Mouse (Mus musculus) adrenal gland, postnatal 4 days (tissue): ENCODE results near the gene Zfp771. TPM values are rescaled to one million over a fixed set of nuclear protein-coding genes. Genes with fewer than 3 reads are reported as not detected.
"Not testable (repeated sequence)": the region's sequence is repeated elsewhere in the genome, so short reads cannot be mapped to it uniquely, and the experiment has no call there.

Source experiments
- DNase-seq, 2 experiments: peaks; one replicate each; pipeline ENCODE4 v3.0.0; 2021 to 2022; ENCODE audit warnings: low spot score in 2 of 2, mixed read lengths in 2 of 2
- total RNA-seq, 2 experiments: library from RNA; stranded (reverse); gene quantifications; 2 replicates each; pipeline ENCODE4 v1.2.3; 2021

The Zfp771 gene
- total RNA-seq, 2 experiments from 2014 or later, result 36.3 to 39.2 TPM

DNA sequence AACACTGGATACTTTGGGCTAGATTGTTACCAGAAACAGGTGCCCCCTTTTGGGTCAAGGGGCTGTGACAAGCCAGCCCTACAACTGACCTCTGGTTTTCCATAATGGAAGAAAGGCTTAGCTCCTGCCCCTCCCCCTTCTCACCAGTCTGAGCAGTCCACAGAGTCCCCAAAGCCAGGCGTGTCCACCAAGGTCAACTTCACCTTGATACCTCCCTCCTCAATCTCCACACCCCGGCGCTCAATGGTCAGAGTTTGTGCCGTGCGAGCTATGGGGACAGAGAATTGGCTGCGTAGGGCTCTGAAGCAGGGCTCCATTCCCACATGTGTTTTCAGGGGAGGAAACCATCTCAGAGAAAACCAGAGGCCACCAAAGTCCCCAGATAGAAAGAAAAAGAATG lies 26.6 kb upstream of the Zfp771 start:
- DNase-seq, result no peak

- no peak for DNase-seq
These were observed 26.0 kb upstream of the Zfp771 start for GRCm38 (mm10) chr7:127217901-127218642.

GRCm38 (mm10) chr7:127218670-127219069 lies 25.4 kb upstream of the Zfp771 start:
- no peak for DNase-seq

DNA sequence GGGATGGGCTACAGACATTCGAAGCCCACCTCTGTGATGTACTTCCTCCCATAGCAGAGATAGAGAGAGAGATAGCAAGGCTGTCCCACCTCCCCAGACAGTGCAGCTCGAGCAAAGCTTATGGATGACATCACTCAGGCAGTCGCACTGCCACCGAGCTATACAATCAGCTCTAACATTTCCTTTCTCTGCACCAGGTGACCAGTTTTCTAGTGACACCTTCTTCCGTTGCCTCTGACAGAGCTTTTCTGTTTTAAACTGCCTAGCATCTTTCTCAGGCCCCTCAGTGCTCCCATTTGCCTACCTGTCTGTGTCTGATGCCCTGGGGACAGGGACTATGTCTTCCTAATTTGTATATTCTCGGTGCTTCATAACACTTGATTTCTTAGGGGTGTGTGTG lies 23.6 kb upstream of the Zfp771 start:
- no peak for DNase-seq

DNA sequence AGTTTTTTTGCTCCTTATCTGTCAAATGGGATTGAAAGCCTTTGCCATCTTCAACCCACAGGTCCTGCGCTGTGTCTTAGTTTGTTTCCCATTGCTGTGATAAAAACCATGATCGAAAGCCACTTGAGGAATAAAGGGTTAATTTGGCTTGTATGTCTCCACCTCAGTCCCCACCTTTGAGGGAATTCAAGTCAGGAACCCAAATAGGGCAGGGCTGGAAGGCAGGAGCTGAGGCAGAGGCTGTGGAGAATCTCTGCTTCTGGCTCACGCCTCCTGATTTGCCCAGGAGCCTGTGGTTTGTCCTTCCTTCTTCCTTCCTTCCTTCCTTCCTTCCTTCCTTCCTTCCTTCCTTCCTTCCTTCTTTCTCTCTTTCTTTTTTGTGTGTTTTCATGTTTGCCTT lies 21.0 kb upstream of the Zfp771 start:
- no peak for DNase-seq

DNA sequence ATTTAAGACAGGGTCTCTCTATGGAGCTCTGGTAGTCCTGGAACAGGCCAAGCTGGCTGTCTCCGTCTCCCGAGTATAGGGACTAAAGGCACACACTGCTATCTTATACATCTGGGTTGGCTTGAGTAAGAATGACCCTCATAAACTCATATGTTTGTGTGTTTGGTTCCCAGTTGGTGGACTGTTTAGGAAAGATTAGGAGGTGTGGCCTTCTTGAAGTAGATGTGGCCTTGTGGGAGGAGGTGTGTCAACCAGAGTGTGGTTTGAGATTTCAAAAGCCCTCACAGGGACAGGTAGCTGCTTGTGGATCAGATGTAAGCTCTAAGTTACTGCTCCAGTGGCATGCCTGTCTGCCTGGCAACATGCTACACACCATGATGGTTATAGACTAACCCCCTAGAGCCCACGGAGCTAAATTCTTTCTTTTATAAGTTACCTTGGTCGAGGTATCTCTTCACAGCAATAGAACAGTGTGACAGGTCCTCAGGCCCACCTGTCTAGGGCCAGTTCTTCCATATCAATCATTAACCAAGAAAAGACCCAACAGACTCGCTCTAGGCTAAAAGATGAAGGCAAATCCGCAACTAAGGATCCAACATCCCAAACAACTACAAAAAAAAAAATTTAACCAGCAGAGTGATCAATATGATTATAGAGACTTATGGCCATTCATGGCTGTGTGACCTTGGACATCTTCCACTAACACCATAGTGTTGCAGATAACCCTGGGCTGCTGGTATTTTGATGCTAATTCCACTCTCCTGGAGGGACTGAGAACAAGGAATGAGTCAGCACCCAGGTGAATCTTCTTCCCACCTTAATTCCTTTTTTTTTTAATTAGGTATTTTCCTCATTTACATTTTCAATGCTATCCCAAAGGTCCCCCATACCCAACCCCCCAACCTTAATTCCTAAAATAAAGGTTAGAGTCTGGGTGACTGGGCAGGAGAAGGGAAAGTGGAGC lies 20.3 kb upstream of the Zfp771 start:
- DNase-seq, result no peak

GRCm38 (mm10) chr7:127224616-127225015 lies 19.5 kb upstream of the Zfp771 start:
- no peak for DNase-seq

DNA sequence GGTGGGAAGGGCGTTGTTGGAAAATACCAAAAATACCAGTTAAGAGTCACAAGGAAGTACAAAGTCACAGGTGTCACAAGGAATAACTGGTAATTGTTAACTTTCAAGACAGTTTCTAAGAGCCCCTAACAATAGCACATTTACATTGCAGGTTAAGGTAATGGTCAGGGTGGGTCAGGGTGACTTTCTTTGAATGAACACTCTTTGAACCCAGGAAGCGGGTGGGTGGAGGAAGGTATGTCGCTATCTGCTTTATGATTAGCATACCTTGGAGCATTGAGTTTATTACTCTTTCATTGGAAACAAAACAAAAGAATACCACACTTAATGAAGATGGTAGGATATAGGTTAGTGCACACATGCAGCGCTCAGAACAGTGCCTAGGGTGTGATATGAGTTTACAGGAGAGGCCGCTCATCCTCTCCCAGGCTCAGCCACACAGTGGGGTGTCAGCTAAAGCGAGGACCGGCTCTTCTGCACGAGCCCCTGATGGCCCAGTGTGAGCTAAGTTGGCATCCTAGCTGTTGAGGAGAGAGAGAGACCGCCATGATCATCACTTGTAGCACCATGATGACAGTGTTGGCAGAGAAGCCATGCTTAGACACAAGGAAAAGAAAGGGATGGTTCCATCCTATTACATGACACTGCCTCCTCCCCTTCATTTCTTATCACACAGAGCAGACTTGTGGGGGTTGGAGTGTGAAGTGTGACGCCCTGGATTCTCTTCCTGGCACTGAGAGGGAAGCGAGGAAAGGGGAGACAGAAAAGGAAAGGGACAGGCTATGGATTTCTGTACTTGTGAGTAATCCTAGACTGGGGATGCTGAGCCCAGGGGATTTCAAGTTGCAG lies 18.7 kb upstream of the Zfp771 start:
- no peak for DNase-seq

DNA sequence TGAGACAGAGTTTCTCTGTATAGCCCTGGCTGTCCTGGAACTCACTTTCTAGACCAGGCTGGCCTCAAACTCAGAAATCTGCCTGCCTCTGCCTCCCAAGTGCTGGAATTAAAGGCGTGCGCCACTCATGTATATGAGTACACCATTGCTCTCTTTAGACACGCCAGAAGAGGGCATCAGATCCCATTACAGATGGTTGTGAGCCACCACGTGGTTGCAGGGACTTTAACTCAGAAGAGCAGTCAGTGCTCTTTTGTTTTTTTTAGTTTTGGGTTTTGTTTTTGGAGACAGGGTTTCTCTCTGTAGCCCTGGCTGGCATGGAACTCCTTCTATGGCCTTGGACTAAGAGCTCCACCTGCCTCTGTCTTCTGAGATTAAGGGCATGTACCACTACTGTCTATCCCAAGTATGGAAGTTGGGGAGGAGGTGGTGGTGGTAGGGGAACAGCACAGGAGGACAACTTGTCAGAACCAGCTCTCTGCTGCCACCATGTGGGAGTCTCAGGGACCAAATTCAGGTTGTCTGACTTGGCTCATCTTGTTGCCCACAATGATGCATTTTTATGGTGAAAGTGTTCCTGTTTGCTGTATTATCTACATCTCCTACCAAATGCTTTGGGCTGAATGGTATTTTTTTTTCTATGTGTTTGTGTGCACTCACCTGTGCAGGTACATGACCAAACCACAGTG lies 15.3 kb upstream of the Zfp771 start:
- peak; percentile 57 to 68 for DNase-seq

- DNase-seq, result no peak
These were observed 12.7 kb upstream of the Zfp771 start for GRCm38 (mm10) chr7:127231376-127231775.

- no peak for DNase-seq
These were observed 12.1 kb upstream of the Zfp771 start for GRCm38 (mm10) chr7:127231826-127232621.

DNA sequence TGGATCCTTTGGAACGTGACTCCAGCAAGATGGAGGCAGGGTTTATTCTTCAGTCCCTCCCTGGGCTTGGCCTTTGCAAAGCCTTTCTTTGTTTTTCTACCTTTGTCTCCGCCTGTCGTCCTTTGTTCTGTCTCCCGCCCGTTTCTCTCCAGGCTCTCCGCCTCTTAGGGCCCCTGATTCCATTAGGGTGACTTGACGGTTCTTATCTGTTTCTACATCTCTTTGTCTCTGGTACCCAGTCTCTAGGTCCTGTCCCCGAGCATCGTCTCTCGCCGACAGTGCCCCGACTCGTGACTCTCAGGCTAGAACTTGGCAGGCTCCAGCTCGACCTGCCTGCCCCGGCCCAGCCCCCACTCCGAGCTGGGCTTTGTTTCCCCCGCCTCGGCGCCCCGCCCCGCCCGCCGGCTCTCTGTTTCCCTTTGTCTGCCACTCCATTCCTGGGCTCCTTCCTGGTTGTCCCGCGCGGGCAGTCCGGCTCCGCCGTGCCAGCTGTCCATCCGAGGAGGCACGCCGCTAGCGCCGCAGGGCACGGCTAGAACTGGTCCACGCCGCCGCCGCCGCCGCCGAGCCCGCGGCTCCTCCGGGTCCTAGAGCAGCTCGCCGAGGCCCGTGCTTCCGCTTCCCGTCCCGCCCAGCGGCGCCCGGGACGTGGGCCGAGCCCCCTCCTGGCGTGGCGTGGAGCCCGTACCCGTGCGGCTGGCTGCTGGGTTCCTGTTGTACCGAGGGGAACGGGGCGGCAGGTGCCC lies 11.3 kb upstream of the Zfp771 start, which contains the start of the genes Zfp553 and Sept1:
TSS of gene Zfp553 (plus strand) at position 440 of the 746 bp plus-strand sequence.
TSS of gene Sept1 (minus strand) at position 509 of the 746 bp plus-strand sequence.
- peak; percentile 68 to 71 for DNase-seq

- DNase-seq, result no peak
These were observed 10.7 kb upstream of the Zfp771 start for GRCm38 (mm10) chr7:127233368-127233749.

DNA sequence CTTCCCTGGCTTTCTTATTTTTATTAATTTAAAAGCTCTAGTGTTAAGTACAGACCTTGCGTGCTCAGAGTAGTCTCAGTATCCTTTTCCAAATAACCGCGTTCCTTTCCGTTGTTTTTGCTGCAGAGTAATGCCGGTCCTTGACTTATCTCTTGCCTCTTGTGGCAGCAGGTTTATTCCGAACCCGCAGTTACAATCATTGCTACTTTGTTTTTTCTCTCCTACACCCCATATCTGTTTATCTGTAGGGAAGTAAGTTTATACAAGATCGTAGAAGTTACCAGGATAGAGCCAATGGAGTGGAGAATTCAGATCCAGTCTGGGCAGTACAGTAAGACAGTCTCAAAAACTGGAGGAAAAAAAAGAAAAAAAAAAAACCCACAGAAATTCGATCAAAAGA lies 10.3 kb upstream of the Zfp771 start:
- DNase-seq, result no peak

DNA sequence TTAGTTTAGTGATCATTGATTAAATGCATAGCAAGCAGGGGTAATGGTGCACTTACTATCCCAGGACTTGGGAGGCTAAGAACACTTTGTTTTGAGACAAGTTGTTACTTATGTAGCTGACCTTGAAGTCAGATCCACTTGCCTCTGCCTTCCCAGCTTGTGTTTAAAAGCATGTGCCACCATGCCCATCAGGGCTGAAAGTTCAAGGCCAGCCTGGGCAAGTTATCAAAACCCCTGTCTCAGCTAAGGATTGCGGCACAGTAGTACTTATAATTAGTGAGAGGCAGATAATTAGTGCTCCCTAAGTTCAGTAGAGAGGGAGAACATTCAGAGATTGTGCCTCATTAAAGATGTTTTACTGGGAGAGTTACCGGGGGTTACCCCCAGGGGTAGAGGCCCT lies 9.3 kb upstream of the Zfp771 start:
- DNase-seq, result no peak

DNA sequence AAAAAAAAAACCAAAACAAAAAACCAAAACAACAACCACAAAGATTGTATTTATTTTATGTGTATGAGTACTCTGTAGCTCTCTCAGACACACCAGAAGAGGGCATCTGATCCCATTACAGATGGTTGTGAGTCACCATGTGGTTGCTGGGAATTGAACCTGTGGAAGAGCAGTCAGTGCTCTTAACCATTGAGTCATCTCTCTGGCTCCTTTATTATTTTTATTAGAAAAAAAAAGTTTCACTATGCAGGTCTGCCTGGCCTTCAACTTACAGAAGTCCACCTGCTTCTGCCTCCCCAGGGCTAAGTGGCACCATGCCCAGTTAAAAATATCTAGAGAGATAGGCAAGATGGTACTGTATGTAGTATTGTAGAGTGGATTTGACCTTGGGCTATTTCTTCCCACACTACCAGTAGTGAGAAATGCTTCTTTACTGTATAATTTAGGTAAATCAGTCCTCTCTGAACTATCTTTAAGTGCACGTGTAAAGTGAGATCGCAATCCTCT lies 660 bp upstream of the Zfp771 start:
- no peak for DNase-seq

DNA sequence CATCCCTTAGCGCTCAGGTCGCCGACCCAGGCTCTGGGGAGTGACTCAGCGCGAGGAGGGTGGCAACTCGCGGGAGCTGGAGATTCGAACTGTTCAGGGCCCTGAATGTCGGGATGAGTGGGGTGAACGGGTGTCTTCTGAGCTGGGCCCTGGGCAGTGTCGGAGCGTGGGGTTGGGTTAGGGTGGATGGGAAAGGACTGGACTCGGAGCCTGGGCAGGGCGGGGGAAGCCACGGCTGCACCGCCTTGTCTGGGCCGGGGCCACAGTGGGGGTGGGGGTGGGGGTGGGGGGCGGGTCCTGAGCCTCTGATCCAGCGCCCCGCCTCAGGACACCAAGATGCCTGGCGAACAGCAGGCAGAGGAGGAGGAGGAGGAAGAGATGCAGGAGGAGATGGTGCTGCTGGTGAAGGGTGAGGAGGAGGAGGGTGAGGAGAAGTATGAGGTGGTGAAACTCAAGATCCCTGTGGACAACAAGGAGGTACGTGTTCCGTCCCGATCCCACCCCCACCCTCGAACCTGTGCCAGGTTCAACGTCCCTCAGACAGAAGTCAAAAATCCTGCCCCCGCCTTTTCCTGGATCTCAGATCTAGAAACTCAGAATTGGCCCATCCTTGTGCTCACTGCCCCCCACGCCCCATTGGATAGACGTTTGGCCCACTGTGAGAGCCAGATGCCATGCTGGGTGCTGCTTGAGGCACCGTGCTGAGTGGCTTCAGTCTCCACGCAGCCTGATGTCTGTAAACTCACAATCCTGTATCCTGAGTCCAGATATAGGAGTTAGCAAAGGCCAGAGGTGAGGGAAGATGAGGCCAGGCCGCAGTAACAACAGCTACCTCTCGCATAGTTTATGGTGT lies 810 bp downstream of the Zfp771 start:
- DNase-seq, result no peak

GRCm38 (mm10) chr7:127250511-127250910 lies 6.4 kb downstream of the Zfp771 start:
- DNase-seq, result not testable (repeated sequence)
